Mouse (Mus musculus): ENCODE measurements at regions not wholly inside any gene's neighbourhood (a gene's known extent, or its start where the extent isn't known, plus 50 kb on each side); places are given as distances from the start of the nearest gene placed in this dataset.

DNA sequence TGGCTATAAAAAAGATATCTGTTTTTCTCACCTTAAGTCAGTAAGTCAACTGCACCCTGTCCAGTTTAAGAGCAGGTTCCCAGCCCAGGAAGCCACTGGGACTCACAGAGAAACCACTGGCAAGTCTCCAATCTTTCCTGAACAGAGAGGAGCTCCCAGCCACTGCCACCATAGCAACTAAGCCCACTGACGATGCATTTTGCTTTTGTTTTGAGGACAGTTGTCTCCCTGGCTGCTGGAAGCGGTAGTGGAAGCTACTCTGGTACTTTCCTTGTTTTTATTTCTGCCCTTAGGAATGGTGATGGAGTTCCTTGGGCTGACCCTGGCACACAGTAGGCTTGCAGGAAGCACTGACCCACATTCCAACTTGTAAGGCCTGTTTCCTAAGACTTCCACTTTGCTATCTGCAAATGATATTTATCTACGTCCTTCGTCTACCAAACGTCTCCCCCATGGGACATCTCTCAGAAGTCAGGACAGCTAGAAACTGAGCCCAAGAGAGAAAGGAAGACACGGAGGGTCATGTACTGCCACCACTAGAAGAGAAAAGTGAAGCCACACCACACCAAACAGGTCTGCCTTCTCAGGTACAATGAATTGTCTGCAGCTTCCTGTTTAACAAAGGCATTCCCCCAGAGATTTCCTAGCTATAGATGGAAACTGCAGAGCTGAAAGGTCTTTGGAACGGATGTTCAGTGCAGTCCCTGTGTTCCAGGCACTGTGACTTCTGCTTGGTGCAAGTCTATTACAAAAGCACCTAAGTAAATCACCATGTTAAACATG, 125.7 kb upstream of the Fmo9 start:
- DNase-seq (ENCODE audit: low spot score in 2 of 2) = no peak

DNA sequence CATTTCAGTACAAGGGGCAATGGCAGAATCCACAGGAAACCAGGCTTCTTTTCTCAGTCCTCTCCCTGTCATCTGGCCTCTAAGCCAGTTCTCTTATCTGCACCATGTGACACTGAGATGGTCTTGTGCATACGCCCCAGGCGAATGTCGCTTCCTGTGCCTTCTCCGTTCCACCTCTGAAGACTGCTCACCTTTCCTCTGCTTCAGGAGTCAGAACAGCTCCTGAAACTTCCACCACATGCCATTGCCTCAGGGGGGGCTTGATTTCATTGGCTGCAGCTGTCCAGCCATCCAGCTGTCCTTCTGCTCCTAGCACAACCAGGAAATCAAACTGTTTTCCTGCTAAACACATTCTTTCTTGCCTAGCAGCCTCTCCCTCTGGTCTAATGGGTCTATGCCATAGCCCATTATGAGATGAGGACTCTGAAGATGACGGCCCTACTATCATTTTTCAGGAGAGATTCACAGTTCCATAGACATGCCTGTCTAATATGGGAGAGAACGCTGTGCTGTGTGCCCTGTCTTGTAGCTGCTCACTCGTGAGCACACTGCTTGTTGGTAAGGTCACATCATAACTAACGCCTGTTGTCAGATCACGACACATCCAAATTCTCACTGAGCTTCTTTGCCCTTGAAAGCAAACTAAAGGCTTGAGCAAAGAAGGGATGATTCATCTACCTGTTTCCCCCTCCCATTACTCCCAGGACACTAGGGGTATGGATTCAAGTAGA, 129.9 kb upstream of the Fmo9 start:
- DNase-seq (ENCODE audit: low spot score in 2 of 2) = no peak

DNA sequence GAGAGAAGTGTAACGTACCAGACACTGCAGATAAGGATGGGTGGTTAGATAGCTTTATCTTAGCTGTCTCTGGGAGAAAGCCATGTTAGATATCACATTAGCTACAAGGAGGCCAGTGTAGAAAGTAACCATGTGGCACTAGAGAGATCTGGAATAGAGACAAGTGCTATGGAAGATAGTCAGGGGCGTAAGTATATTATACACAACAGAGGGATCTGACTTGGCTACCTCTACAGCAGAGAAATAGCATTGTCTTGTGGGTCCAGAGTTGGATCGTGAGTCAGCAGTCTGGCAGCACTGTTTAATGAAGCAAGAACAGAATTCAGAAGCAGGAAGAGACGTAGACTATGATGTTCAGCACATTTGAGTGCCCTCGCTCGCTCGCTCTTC, 130.4 kb upstream of the Fmo9 start:
- DNase-seq (ENCODE audit: low spot score in 2 of 2) = no peak

DNA sequence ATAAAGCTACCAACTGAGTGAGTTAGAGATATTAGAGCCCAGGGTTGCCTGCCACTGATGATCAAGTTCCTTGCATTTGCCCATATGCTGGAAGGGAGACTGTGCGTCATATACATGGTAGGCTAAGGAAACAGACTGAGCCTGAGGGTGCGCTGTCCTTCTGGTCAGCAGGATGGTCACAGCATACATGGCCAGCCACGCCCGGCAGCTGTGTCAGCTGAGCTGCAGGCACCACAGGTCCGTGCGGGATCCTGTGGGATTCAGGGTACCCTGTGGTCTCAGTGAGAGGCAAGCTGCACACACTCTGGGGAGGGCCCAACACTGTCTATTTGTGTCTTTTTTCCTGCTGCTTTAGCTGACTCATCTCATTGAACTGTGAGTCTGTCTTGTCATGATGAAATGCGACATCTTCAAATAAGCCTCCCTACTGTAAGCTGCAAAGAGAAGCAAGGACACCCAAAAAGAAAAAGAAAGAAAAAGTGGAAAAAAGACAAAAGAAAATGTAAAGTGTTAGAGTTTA, 131.3 kb upstream of the Fmo9 start:
- no peak for DNase-seq (ENCODE audit: low spot score in 2 of 2)

DNA sequence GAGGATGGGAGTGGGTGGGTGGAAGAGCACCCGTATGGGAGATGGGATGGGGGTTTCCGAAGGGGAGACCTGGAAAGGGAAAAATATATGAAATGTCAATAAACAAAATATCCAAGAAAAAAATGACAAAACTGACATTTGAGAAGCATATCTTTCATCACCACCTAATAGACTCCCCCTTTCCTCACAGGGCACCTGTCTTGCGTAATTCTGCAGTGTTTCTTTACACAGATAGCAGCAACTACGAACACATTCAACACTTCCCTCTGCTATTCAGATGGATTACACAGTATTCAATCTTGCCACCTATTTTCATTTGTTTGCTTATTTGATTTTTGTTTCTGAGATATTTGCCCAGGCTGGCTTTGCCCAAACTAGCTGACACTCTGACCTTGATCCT, 136.3 kb upstream of the Fmo9 start:
- no peak for DNase-seq (ENCODE audit: low spot score in 2 of 2)

DNA sequence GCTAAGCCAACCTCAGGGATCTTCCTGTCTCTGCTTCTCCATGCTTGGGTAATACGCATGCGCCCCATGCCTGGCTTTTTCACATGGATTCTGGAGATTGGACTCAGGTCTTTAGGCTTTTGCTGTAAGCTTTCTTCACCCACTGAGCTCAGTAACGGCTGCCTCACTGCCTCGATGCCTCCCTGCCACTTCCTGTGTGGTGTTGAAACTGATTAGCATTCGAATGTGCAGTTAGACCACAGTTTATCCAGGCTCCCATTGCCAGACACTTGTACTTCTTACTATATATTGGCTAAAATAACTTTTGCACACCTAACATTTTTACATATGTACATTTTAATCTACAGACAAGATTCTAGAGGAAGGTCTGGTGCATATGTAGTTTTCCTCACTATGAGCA, 137.0 kb upstream of the Fmo9 start:
- no peak for DNase-seq (ENCODE audit: low spot score in 2 of 2)

DNA sequence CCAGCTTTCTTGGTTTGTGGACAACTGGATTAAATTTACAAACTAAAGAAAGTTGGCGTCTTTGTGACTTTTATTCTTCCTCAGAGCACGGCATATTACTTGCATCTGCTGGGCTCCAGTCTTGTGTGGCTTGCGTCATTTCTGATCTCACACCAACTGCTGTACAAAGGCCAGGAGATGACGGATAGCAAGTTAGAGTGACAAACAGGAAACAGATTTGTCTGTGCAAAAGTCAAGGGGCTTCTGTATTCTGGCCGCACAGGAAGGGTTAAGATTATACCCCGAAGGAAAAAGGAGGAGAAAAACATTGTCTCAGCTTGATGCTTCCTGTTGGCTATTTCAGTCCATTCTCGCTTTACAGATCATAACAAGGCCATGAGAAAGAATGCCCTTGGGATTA, 137.8 kb upstream of the Fmo9 start:
- no peak for DNase-seq (ENCODE audit: low spot score in 2 of 2)

DNA sequence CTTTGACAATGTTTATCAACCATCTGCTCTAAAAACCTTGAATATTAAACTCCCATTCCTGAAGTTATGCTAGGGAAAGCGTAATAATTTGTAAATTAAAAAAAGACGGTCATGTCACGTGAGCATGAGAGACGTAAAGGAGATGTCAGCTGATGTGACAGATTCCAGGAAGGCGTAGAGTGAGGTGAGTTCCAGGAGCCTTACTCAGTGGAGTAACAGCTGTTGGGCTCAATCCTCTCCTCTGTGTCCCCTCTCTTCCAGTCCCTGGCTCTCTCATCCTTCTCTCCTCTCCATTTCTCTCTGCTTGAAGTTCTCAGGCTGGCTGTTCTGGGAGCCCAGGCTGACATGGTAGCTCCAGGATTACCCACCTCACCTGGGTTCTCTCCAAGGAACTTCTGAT, 138.4 kb upstream of the Fmo9 start:
- DNase-seq (ENCODE audit: low spot score in 2 of 2) = no peak

DNA sequence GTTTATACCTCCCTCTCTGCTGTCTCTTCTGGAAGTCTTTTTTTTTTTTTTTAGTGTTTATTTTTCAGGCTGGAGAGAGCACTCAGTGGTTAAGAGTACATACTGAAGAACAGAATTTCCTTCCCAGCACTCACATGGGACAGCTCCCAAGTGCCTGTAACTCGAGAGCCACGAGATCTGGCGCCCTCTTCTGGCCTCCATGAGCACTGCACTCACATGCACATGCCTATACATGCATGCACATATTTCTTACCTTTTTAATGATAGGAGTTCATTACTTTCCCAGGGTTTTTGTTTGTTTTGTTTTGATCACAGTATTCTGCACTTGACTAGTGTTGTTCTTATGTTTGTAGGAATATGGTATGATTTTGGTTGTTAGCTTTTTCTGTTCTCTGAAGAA, 139.5 kb upstream of the Fmo9 start:
- no peak for DNase-seq (ENCODE audit: low spot score in 2 of 2)

DNA sequence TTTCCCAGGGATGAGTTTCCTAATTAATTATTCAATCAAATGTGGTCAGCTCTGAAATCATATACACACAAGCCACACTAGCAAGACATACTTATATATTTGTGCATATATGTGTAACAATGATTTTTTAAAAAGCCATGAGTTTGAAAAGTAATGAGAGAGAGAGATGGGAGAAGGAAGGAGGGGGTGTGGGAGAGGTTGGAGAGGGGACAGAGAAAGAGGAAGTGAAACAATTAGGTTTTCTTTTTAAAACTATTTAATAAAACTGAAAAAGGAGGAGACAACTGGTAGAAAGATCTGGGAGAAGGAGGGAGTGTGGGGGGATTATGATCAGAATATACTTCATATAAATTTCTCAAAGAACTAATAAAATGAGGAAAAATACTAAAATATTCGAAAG, 155.7 kb upstream of the Fmo9 start:
- no peak for DNase-seq (ENCODE audit: low spot score in 2 of 2)

DNA sequence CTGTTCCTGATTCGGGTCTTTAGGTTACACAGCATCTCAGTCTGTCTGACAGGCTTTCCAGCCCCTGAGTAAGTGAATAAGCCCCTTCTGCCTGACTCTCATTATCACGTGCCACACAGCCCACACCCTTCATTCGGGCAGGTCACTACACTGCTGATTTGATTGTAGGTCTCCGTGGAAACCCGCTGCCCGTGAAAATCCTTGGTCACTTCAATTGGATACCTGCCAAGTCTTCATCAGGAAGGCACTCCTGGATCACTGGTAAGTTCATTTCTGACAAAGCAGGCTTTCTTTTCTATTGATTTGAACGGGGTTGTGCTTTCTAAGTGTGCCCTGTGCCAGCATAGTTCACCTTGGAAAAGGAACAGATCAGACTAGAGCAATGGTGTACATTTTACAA, 158.2 kb upstream of the Fmo9 start:
- DNase-seq (ENCODE audit: low spot score in 2 of 2) = no peak

DNA sequence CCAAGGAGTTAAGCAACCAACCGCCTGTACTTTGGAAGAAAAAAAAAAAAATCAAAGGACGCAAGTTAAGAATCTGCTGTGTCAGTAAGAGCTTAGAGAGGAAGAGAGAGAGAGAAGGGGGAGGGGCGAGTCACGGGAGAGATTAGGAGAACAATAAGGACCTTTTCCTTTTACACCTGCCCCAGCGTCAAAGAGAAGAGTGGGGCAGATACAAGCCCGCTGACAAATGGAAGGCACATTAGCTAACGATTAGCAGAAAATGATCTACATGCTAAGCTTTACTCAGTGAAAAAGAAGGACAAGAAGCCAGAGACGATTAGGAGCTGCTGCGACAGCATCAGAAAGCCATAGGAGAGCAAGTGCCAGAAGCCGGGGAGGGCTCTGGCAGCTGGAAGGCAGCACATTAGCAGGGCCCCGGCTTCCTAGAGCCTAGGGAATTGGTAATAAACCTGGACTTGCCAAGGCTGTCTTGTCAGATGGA, 157.8 kb upstream of the Fam78b start:
- DNase-seq (ENCODE audit: low spot score in 2 of 2) = peak in 1 of 2 experiments; percentile 9

DNA sequence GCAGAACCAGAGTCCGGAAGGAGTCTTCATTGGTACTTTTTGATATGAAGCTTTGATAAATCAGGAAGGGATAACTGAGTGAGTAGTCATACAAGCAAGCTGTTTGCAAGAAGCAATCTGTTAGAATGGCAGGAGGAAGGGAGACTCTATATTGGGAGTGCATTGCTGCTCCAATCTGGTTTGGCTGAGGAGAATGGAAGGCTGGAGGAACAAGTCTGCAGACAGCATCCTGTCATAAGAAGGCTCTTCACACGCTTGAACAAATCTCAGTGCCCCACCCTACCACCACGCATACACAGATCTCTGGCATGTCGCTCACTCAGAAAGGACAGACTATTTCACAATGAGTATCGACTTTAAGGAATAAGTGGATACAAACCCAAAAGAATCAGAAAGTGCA, 154.7 kb upstream of the Fam78b start:
- DNase-seq (ENCODE audit: low spot score in 2 of 2) = no peak

DNA sequence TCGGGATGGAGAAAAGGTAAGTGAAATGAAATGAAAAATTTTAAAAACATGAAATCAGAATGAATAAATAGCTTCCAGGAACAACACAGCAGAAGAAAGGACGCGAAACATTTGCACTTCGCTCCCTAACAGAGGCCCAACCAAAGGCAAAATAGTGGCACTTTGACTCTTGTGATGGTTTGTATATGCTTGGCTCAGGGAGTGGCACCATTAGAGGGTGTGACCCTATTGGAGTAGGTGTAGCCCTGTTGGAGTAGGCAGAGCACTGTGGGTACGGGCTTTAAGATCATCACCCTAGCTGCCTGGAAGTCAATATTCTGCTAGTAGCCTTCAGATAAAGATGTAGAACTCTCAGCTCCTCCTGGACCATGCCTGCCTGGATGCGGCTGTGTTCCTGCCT, 154.0 kb upstream of the Fam78b start:
- DNase-seq (ENCODE audit: low spot score in 2 of 2) = no peak

DNA sequence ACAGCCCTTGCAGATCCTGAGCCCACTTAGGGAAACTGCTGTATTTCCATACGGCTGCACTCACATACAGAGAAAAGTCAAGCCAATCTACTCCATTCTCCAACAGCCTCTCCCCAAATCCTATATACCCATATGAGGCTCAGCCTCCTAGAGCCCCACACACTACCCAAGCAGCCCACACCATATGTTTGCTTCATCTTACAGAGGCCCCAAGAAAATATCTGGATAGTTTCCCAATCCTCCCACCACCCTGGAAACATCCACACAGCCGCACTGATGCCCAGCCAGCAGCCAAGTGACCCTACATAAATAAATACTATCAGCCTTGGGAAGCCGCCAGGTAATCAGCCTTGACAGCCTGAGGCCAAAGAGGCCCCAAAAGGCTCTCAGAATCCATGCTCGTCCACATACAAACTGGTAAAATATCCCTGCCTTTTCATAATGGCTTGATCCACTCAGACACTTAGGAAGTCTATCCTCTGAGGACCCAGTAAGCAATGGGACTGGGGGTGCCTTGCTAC, 153.1 kb upstream of the Fam78b start:
- DNase-seq (ENCODE audit: low spot score in 2 of 2) = no peak

DNA sequence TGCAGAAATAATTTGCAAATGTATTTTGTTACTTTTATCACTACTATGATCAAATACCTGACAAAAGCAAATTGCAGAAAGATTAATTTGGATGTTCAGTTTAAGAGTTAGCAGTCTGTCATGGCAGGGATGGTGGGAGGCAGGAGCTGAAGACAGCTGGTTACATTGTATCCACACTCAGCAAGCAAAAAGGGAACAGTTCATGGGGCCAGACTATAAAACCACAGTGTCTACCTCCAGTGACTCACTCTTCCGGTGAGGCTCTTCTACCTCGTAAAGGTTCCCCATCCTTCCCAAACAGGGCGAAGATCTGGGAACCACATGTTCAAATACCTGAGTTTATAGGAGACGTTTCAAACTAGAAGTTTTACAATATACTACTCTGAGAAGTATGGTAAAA, 145.2 kb upstream of the Fam78b start:
- no peak for DNase-seq (ENCODE audit: low spot score in 2 of 2)

DNA sequence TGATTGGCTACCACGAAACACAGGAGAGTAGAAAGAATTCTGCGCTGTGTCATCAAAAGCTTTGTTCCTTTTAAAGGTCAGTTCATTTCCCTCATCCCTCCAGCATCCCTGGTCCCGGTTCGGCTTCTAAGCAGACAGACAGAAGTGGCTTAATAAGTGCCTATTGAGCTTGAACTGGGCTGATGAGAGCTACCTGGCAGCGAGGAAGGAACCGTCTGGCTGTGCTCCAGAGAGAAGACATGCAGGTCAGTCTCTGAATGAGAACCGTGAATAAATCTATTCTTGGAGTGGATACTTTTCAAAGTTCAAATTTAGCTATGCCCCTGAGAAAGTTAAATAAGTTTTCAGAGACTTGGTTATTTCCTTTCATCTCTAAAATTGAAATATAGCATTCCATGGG, 135.0 kb upstream of the Fam78b start:
- no peak for DNase-seq (ENCODE audit: low spot score in 2 of 2)

DNA sequence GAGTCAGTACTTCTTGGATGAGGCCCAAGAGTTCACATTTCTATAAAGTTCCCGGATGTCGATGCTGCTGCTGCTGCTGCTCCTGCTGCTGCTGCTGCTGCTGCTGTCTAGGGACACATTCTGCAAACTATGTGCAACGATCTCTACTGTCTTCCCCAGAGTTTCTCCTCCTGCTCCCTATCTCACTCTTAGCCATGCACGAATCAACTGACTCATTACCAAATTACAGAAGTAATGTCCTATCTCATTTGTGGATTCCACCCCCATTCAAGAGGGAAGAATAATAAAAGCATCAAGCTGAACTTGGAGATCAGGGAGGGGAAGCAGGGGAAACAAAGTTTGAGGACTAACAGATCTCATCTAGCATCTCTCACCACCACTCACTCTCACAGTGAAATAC, 130.0 kb upstream of the Fam78b start:
- DNase-seq (ENCODE audit: low spot score in 2 of 2) = no peak

DNA sequence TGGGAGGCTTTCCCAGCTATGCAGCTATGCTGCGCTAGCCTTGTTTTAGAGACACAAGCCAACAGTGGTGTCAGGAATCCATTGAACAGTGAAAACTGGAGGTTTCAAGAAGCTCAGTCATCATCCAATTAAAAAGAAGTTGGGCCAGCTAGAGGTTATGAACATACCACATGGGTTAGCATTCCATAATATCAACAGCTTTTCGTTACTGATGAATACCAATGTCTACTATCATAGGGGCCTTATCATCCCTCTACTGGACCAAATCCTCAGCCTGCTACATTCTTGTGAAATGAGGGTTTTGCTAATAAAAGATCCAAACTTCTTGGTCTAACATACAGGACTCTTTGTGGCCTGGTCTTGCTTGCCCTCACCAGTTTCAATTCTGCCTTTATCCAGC, 124.8 kb upstream of the Fam78b start:
- DNase-seq (ENCODE audit: low spot score in 2 of 2) = no peak

DNA sequence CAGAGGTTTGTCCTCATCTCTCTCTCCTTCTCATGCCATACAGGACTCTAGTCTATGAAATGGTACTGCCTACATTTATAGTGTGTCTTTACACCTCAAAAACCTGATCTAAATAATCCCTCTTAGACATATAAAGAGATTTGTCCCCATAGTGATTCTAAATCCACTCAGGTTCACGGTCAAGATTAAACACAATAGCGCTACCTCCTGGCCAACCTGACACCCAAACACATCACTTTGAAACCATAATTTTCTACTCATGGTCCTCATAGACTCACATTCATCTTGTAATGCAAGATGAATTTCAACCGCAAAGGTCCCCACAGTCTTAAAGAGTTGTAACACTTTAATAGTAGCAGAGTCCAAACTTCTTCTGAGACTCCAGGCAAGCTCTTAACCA, 118.0 kb upstream of the Fam78b start:
- no peak for DNase-seq (ENCODE audit: low spot score in 2 of 2)

DNA sequence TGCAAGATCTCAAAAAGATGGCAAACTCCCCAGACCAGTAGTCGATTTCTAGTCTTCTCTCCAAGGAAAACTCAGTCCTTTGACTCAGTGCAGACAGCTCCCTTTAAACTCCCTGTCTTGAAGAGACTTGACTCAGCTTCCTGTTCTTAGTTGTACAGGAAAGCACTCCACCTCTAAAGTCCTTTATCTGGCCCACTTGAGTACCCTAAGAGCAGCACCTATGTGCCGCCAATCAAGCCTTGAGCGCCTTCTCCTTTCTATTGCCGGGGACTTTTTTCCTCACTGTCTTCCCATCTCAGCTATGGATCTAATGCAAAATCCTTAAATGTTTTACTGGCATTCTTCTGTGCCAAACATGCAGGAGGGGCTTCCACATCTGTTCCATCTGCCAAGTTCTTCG, 105.3 kb upstream of the Fam78b start:
- DNase-seq (ENCODE audit: low spot score in 2 of 2) = no peak

DNA sequence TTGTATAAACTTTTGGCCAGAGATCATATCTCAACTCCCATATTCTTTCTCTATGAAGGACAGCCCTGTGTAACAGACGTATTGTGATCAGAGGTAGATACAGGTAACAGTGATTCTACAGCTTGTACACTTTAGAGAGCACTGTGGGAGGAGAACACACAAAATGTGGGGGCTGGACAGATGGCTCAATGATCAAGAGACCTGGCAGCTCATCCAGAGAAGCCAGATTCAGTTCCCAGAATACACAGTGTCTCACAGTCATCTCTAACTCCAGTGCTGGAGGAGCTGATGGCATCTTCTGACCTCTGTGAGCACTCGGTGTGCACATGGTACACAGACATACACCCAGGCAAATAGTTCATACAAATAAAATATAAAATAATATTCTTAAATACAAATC, 102.5 kb upstream of the Fam78b start:
- DNase-seq (ENCODE audit: low spot score in 2 of 2) = no peak

DNA sequence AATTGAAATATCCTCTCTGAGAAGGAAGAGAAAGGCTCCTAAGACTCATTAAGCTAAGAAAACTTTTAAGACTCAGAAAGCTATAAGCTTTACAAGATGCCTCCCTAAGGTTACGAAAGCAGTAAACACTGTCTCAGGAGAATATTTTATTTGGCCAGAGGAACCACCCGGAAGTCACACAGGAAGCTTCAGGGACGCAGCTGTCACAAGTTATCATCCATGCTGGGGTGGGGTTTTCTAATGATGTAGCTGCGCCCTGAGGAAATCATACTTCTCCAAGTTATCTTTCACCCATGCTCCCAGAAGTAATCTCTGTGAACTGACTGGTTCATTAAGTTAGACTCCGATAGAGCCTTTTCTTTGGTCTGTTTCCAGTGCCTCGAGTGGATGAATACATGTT, 102.0 kb upstream of the Fam78b start:
- no peak for DNase-seq (ENCODE audit: low spot score in 2 of 2)
